Mouse (Mus musculus): ENCODE results near the gene Gtpbp6. TPM values are rescaled to one million over a fixed set of nuclear protein-coding genes. Genes with fewer than 3 reads are reported as not detected.
"Not testable (repeated sequence)": the region's sequence is repeated elsewhere in the genome, so short reads cannot be mapped to it uniquely, and the experiment has no call there.

Gene Gtpbp6
- polyA plus RNA-seq, 1 experiment from 2014 or later: 29.7 TPM

DNA sequence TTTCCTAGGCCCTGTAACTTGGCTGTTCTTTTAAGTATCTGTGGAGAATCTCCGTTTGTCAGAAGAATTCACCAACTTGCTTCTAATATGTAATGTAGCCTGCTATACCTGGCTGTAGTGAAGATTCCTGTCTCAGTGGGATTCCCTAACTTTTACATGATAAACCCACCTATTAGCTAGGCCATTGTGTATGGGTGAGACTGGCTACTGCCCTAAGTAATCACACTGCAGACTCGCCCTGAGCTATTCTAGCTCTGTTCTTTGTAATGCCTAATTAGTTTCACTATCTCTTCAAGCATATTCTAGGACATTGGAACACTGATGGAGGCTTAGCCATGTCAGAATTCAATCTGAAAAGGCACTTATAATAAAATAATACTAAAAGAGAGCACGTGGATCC is 14.4 kb upstream of the Gtpbp6 start:
- not testable (repeated sequence) for H3K4me3 ChIP-seq (ENCODE audit: low read depth, low read length); H3K4me2 ChIP-seq (ENCODE audit: low read depth, severe bottlenecking); H3K9me3 ChIP-seq (ENCODE audit: control insufficient read depth, low read length); H3K4me1 ChIP-seq (ENCODE audit: control insufficient read depth, insufficient read depth, low read length); H3K36me3 ChIP-seq (ENCODE audit: control insufficient read depth, insufficient read depth, low read length); H3K27ac ChIP-seq (replicated peaks; ENCODE audit: low read depth, low read length); H3K9ac ChIP-seq (ENCODE audit: low read length); ATAC-seq (ENCODE audit: insufficient number of reproducible peaks, low FRiP score, low TSS enrichment, low read depth); DNase-seq (ENCODE audit: low spot score); H3K27me3 ChIP-seq (ENCODE audit: control insufficient read depth, insufficient read depth, low read length)
- 87% methylated on average over 3 of the region's 3 CpGs for WGBS

DNA sequence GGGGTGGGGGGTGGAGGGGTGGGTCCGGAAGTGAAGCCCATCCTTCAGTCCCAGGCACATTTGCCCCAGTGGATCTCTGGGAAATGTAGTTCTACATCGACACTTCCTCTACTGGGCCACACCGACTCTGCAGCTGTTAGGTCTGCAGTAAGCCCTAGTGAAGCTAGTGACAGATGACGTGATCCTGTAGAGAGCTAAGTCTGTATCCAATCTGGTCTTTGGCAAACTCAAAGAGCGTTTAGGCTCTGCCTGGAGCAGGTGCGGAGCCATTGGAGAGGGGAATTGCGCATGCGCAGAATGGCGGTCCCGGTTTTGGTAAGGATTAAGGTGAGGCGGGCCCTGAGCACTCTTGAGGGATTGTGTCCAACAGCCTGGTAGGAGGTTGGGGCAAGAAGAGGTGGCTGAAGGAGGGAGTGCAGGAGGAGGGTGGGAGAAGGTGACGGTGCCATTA is 2.0 kb upstream of the Gtpbp6 start, which contains the start of gene Zfp605:
Gene Zfp605 (plus strand): TSS at position 102 of the 451 bp plus-strand sequence.
- DNase-seq (ENCODE audit: low spot score): peak; percentile 90
- H3K27me3 ChIP-seq (ENCODE audit: control insufficient read depth, insufficient read depth, low read length): no peaks in the 10 kb centered on the region
- H3K9ac ChIP-seq (ENCODE audit: low read length): peak within 1 kb of the TSS; percentile 49
- peaks cover 13% of the 10 kb centered on the region for H3K36me3 ChIP-seq (ENCODE audit: control insufficient read depth, insufficient read depth, low read length)
- ATAC-seq (ENCODE audit: insufficient number of reproducible peaks, low FRiP score, low TSS enrichment, low read depth): peak; percentile 36
- no peak within 1 kb of the TSS for H3K27ac ChIP-seq (replicated peaks; ENCODE audit: low read depth, low read length)
- 1% methylated on average over 12 of the region's 12 CpGs for WGBS
- H3K4me3 ChIP-seq (ENCODE audit: low read depth, low read length): peak within 1 kb of the TSS; percentile 48
- peaks cover 7% of the 10 kb centered on the region for H3K4me1 ChIP-seq (ENCODE audit: control insufficient read depth, insufficient read depth, low read length)
- H3K4me2 ChIP-seq (ENCODE audit: low read depth, severe bottlenecking): peak within 1 kb of the TSS; percentile 62
- H3K9me3 ChIP-seq (ENCODE audit: control insufficient read depth, low read length): no peaks in the 10 kb centered on the region

DNA sequence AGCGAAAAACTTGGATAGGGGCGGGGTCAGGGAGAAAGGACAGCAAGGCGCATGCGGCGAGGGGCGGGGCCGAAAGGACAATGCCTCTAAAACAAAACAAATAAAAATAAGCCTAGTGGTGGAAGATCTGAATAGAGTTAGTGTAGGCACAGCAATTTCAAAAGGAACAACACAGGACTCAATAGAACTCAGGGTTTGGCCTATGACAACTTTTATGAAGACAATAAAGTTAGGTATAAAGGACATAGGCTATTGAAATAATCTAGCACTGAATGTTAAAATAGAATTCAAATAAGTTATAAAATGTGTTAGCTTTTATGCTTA is 270 bp upstream of the Gtpbp6 start:
- H3K27ac ChIP-seq (replicated peaks; ENCODE audit: low read depth, low read length): peak overlapping the region; percentile 89; the same call in 1 of the 2 replicates
- ATAC-seq (ENCODE audit: insufficient number of reproducible peaks, low FRiP score, low TSS enrichment, low read depth) (no peak), DNase-seq (ENCODE audit: low spot score) (no peak)
- H3K36me3 ChIP-seq (ENCODE audit: control insufficient read depth, insufficient read depth, low read length): peaks cover 28% of the 10 kb centered on the region
- H3K27me3 ChIP-seq (ENCODE audit: control insufficient read depth, insufficient read depth, low read length): no peaks in the 10 kb centered on the region
- H3K4me3 ChIP-seq (ENCODE audit: low read depth, low read length): peak overlapping the region; percentile 56
- peak overlapping the region; percentile 85; the same call in 1 of the 2 replicates for H3K4me2 ChIP-seq (ENCODE audit: low read depth, severe bottlenecking)
- no peaks in the 10 kb centered on the region for H3K9me3 ChIP-seq (ENCODE audit: control insufficient read depth, low read length)
- peaks cover 7% of the 10 kb centered on the region for H3K4me1 ChIP-seq (ENCODE audit: control insufficient read depth, insufficient read depth, low read length)
- peak overlapping the region; percentile 74; the same call in 1 of the 2 replicates for H3K9ac ChIP-seq (ENCODE audit: low read length)
- 0% methylated on average over 7 of the region's 7 CpGs for WGBS

DNA sequence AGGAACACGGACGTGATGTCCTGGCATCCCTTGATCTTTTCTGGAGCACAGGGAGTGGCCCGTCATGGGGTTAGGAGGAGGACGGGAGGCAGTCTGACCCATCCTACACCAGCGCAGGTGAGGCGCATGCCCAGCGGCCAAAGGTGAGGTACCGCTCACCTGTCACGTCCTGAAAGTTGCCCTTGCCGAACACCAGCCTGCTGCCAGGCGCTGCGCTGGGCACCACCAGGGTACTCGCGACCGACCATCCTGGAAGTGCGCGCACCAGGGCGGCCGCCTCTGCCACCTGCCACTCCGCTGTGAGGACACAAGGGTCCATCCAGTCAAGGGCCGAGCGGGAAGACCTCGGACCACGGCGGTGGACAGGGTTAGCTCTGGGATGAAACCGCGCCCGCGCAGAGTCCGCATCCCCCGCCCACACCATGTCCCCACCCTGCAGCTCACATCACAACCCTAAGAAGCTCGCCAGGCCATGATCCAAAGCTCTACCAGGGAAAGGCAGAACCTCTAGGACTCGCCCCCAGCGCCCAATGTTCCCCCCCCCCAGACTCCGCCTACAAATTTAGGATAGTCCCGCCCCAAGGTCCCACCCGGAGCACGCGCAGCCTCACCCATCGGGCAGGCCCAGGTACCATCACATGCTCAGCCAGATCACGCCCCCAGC is 964 bp downstream of the Gtpbp6 start:
- ATAC-seq (ENCODE audit: insufficient number of reproducible peaks, low FRiP score, low TSS enrichment, low read depth) (peak; percentile 0; the same call in 1 of the 2 replicates), DNase-seq (ENCODE audit: low spot score) (peak; percentile 42)
- H3K36me3 ChIP-seq (ENCODE audit: control insufficient read depth, insufficient read depth, low read length): peaks cover 29% of the 10 kb centered on the region
- H3K9ac ChIP-seq (ENCODE audit: low read length): peak overlapping the region; percentile 74
- H3K4me1 ChIP-seq (ENCODE audit: control insufficient read depth, insufficient read depth, low read length): peaks cover 7% of the 10 kb centered on the region
- peak overlapping the region; percentile 56 for H3K4me3 ChIP-seq (ENCODE audit: low read depth, low read length)
- H3K27me3 ChIP-seq (ENCODE audit: control insufficient read depth, insufficient read depth, low read length): no peaks in the 10 kb centered on the region
- no peaks in the 10 kb centered on the region for H3K9me3 ChIP-seq (ENCODE audit: control insufficient read depth, low read length)
- peak overlapping the region; percentile 89; the same call in 1 of the 2 replicates for H3K27ac ChIP-seq (replicated peaks; ENCODE audit: low read depth, low read length)
- H3K4me2 ChIP-seq (ENCODE audit: low read depth, severe bottlenecking): peak overlapping the region; percentile 85
- WGBS: 18% methylated on average over 41 of the region's 41 CpGs

DNA sequence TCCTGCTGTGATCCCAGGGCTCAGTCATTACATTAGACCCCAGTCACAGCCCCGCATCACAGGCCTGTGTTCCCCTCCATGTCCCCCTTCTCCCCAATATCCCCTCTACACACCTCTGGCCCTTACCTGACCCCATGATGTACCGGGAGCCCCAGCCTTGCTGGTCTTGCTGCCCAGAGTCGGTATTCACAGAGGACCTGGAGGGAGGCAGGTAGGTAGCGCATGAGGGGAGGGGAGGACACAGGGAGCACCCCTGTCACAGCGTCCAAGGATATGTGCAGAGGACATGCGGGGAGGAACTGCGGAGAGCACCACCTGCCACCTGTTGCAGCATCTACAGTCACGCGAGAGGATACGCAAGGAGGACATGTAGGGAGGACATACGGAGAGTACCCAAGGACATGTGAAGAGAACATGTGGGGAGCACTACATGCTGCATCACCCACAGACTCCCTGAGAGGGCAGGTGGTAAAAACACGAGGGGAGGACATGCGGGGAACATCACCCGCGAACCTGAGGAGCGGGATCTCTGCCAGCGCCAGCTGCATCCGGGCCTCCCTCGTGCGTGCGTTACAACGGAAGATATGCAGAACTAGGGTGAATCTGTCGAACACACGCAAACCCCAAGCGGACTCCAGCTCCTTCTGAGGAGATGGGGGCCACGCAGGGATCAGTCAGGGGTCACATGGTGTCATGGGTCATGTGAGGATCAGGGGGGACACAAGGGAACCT is 1.7 kb downstream of the Gtpbp6 start:
- no peaks in the 10 kb centered on the region for H3K27me3 ChIP-seq (ENCODE audit: control insufficient read depth, insufficient read depth, low read length)
- no peak for ATAC-seq (ENCODE audit: insufficient number of reproducible peaks, low FRiP score, low TSS enrichment, low read depth)

DNA sequence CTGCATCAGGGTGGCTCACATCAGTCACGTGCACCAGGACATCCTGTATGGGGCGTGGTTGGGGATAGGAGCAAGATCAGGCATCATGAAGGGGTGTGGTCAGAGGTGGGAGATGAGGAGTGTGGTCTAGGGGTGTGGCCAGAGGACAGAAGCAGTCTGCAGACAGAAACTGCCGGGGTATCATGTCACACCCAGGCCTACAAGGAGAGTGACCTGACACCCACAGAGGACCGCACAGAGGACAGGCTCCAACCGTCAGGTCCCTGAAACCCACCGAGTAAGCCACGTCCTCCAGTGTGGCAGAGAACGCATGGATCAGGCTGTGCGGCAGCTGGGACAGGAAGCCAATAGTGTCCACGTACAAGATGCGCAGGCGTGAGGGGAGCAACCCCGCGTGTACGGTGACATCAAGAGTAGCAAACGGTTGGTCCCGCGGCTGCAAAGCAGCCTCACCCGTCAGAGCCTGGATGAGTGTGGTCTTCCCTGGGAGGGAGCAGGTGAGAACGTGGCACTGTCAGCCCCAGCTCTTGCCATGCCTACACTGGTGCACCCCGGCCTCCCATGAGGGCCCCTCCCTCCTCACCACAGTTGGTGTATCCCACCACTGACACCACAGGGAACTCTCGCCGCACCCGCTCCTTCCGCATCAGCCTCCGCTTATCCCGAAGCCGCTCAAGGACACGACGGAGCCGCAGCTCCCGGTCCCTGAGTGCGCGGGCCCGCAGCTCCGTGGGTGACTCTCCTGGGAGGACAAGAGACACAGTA is 3.2 kb downstream of the Gtpbp6 start:
- no peak overlapping the region for H3K27ac ChIP-seq (replicated peaks; ENCODE audit: low read depth, low read length)
- H3K9ac ChIP-seq (ENCODE audit: low read length): no peak overlapping the region
- H3K4me2 ChIP-seq (ENCODE audit: low read depth, severe bottlenecking): no peak overlapping the region
- ATAC-seq (ENCODE audit: insufficient number of reproducible peaks, low FRiP score, low TSS enrichment, low read depth) (no peak), DNase-seq (ENCODE audit: low spot score) (no peak)
- H3K36me3 ChIP-seq (ENCODE audit: control insufficient read depth, insufficient read depth, low read length): peaks cover 29% of the 10 kb centered on the region
- H3K27me3 ChIP-seq (ENCODE audit: control insufficient read depth, insufficient read depth, low read length): no peaks in the 10 kb centered on the region
- 96% methylated on average over 35 of the region's 36 CpGs for WGBS
- no peak overlapping the region for H3K4me3 ChIP-seq (ENCODE audit: low read depth, low read length)
- no peaks in the 10 kb centered on the region for H3K9me3 ChIP-seq (ENCODE audit: control insufficient read depth, low read length)
- H3K4me1 ChIP-seq (ENCODE audit: control insufficient read depth, insufficient read depth, low read length): peaks cover 17% of the 10 kb centered on the region

More for the DNA sequence above, 1.7 kb downstream of the Gtpbp6 start:
- H3K9me3 ChIP-seq (ENCODE audit: control insufficient read depth, low read length): no peaks in the 10 kb centered on the region
- peaks cover 29% of the 10 kb centered on the region for H3K36me3 ChIP-seq (ENCODE audit: control insufficient read depth, insufficient read depth, low read length)
- H3K4me2 ChIP-seq (ENCODE audit: low read depth, severe bottlenecking): peak overlapping the region; percentile 85
- H3K4me1 ChIP-seq (ENCODE audit: control insufficient read depth, insufficient read depth, low read length): peaks cover 7% of the 10 kb centered on the region
- H3K9ac ChIP-seq (ENCODE audit: low read length): no peak overlapping the region; the same call in 1 of the 2 replicates
- no peak overlapping the region for H3K27ac ChIP-seq (replicated peaks; ENCODE audit: low read depth, low read length)
- H3K4me3 ChIP-seq (ENCODE audit: low read depth, low read length): peak overlapping the region; percentile 56
- DNase-seq (ENCODE audit: low spot score): no peak
- whole genome bisulfite sequencing: 95% methylated on average over 26 of the region's 26 CpGs

DNA sequence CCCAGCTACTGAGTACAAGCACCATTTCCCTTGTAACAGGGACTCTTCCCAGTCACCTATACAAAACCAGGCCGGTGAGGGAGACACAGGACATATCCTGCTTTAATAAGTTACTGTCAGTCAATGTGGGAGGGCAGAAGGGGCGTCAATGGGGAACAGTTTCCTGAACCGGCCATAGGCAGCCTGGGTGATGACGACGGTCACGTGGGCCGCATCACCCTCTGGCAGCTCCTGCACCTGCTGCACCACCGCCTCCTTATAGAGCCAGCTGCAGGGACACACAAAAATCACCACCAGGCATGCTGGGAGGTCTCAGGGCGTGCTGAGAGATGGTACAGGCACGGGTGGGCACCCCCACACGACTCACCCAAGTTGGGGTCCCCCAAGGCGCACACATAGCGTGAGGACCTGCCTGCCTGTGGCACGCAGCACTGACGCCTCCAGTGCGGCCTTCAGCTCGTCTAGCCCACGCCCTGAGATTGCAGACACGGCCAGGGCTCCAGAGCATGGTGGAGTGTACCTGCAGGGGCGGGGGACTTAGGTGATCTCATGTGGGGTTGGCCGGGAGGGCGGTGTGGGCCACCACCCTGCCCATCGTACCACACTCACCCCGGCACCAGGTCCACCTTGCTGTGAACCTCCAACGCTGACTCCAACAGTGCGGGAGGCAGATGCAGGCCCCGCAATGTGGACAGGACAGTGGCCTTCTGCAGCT is 3.9 kb downstream of the Gtpbp6 start:
- no peak overlapping the region for H3K9ac ChIP-seq (ENCODE audit: low read length)
- DNase-seq (ENCODE audit: low spot score) (no peak), ATAC-seq (ENCODE audit: insufficient number of reproducible peaks, low FRiP score, low TSS enrichment, low read depth) (no peak)
- peaks cover 29% of the 10 kb centered on the region for H3K36me3 ChIP-seq (ENCODE audit: control insufficient read depth, insufficient read depth, low read length)
- H3K27ac ChIP-seq (replicated peaks; ENCODE audit: low read depth, low read length): no peak overlapping the region
- no peak overlapping the region for H3K4me3 ChIP-seq (ENCODE audit: low read depth, low read length)
- H3K27me3 ChIP-seq (ENCODE audit: control insufficient read depth, insufficient read depth, low read length): no peaks in the 10 kb centered on the region
- no peaks in the 10 kb centered on the region for H3K9me3 ChIP-seq (ENCODE audit: control insufficient read depth, low read length)
- H3K4me1 ChIP-seq (ENCODE audit: control insufficient read depth, insufficient read depth, low read length): peaks cover 17% of the 10 kb centered on the region
- H3K4me2 ChIP-seq (ENCODE audit: low read depth, severe bottlenecking): no peak overlapping the region
- WGBS: 93% methylated on average over 27 of the region's 27 CpGs

All from limb, embryonic 11.5 days (tissue).